Mouse (Mus musculus) lung, postnatal 0 days (tissue): ENCODE measurements around the gene Gm45713. TPM values are rescaled to one million over a fixed set of nuclear protein-coding genes. Genes with fewer than 3 reads are reported as not detected.

Source experiments
- ATAC-seq: fragments of 200-750 bp; cut with Nextera tagmentation; 2 replicates; pipeline ENCODE4 v1.8.0; 2017; ENCODE audit warnings: moderate library complexity
- DNase-seq: peaks from one replicate; pipeline ENCODE4 v3.0.0-alpha.2; 2016; ENCODE audit warnings: low spot score
- H3K27ac ChIP-seq: fragments of 300-500 bp; sonication (generic); 2 replicates; pipeline ENCODE4 v1.5.1; 2014; ENCODE audit warnings: antibody characterized with exemption, mild to moderate bottlenecking, low read length, mixed read lengths
- H3K27me3 ChIP-seq: fragments of 300-500 bp; sonication (generic); replicated peaks from 2 replicates; pipeline ENCODE4 v1.6.1; 2014; ENCODE audit warnings: low read length, mixed read lengths; ENCODE audit not compliant: insufficient read depth
- H3K36me3 ChIP-seq: fragments of 300-500 bp; sonication (generic); 2 replicates; pipeline ENCODE4 v1.6.1; 2014; ENCODE audit warnings: low read length, mixed read lengths; ENCODE audit not compliant: insufficient read depth
- H3K4me1 ChIP-seq: fragments of 300-500 bp; sonication (generic); 2 replicates; pipeline ENCODE4 v1.6.1; 2014; ENCODE audit warnings: antibody characterized with exemption, low read depth, low read length, mixed read lengths; ENCODE audit not compliant: insufficient read depth
- H3K4me2 ChIP-seq: fragments of 300-500 bp; sonication (generic); replicated peaks from 2 replicates; pipeline ENCODE4 v1.6.1; 2014; ENCODE audit warnings: low read depth, mild to moderate bottlenecking, low read length, moderate library complexity, mixed read lengths
- H3K4me3 ChIP-seq: fragments of 300-500 bp; sonication (generic); 2 replicates; pipeline ENCODE4 v1.5.1; 2014; ENCODE audit warnings: low read depth, low read length
- H3K9ac ChIP-seq: fragments of 300-500 bp; sonication (generic); replicated peaks from 2 replicates; pipeline ENCODE4 v1.6.1; 2014; ENCODE audit warnings: low read depth, mild to moderate bottlenecking
- H3K9me3 ChIP-seq: fragments of 300-500 bp; sonication (generic); 2 replicates; pipeline ENCODE4 v1.6.1; 2016; ENCODE audit warnings: low read length, mixed read lengths
- CTCF ChIP-seq: IDR thresholded peaks from 2 replicates; pipeline ENCODE4 v1.5.1; 2016; ENCODE audit warnings: antibody characterized with exemption, mild to moderate bottlenecking
- EP300 ChIP-seq: IDR thresholded peaks from 2 replicates; pipeline ENCODE4 v1.6.1; 2016; ENCODE audit warnings: antibody characterized with exemption, mild to moderate bottlenecking, control low read depth
- WGBS: fragments of 180-500 bp; shearing (Covaris S2); extraction: QIAGEN DNeasy Blood & Tissue Kit; methylation state at CpG from one replicate; pipeline ENCODE4 v1.1.7; 2014; 5-methylcytosine and 5-hydroxymethylcytosine counted together
- polyA plus RNA-seq: library from polyadenylated mRNA; unstranded; fragments of >200 nt; fragmentation: Nextera tagmentation; extraction: Ambion mirVana; gene quantifications from 2 replicates; pipeline ENCODE4 v1.2.1, GENCODE M21; 2015

The Gm45713 gene
- polyA plus RNA-seq, 1 experiment from 2014 or later: 0.62 TPM

- TF ChIP-seq CTCF: no peak
- no peak for TF ChIP-seq EP300
- Histone ChIP-seq H3K27ac (no peak overlapping the region), H3K4me2 (no peak overlapping the region), H3K4me1 (no peaks in the 10 kb centered on the region), H3K9ac (no peak overlapping the region), H3K36me3 (0 out of 2 replicates have a peak, but pooled peaks cover 12% of the 10 kb centered on the region), H3K27me3 (no peaks in the 10 kb centered on the region), H3K4me3 (no peak overlapping the region), H3K9me3 (no peaks in the 10 kb centered on the region)
- WGBS: 78% methylated on average over 13 of the region's 13 CpGs
- no peak for DNase-seq
- no peak for ATAC-seq
Observed at GRCm38 (mm10) chr7:45144368-45145174, 8.5 kb upstream of the Gm45713 start.

GRCm38 (mm10) chr7:45141914-45142313 is 5.9 kb upstream of the Gm45713 start:
- no peak overlapping the region for H3K9ac ChIP-seq
- no peak overlapping the region for H3K4me3 ChIP-seq
- ATAC-seq (no peak), DNase-seq (no peak)
- H3K27ac ChIP-seq: no peak overlapping the region
- no peak overlapping the region for H3K4me2 ChIP-seq
- no peaks in the 10 kb centered on the region for H3K9me3 ChIP-seq
- no peaks in the 10 kb centered on the region for H3K27me3 ChIP-seq
- no peaks in the 10 kb centered on the region for H3K4me1 ChIP-seq
- WGBS: 89% methylated on average over 5 of the region's 5 CpGs
- no peak for TF ChIP-seq EP300
- TF ChIP-seq CTCF: no peak
- 0 out of 2 replicates have a peak, but pooled peaks cover 12% of the 10 kb centered on the region for H3K36me3 ChIP-seq

GRCm38 (mm10) chr7:45141319-45141718 is 5.3 kb upstream of the Gm45713 start:
- Histone ChIP-seq H3K9me3 (no peaks in the 10 kb centered on the region), H3K4me1 (no peaks in the 10 kb centered on the region), H3K27me3 (no peaks in the 10 kb centered on the region), H3K9ac (no peak overlapping the region), H3K27ac (no peak overlapping the region), H3K36me3 (0 out of 2 replicates have a peak, but pooled peaks cover 12% of the 10 kb centered on the region), H3K4me2 (no peak overlapping the region), H3K4me3 (no peak overlapping the region)
- WGBS: 82% methylated on average over 3 of the region's 3 CpGs
- ATAC-seq: no peak
- TF ChIP-seq EP300: no peak
- no peak for DNase-seq

GRCm38 (mm10) chr7:45139904-45140723 is 4.1 kb upstream of the Gm45713 start:
- no peak for ATAC-seq
- DNase-seq: no peak
- no peak overlapping the region for H3K27ac ChIP-seq
- H3K27me3 ChIP-seq: no peaks in the 10 kb centered on the region
- no peaks in the 10 kb centered on the region for H3K9me3 ChIP-seq
- H3K9ac ChIP-seq: no peak overlapping the region
- no peak overlapping the region for H3K4me3 ChIP-seq
- H3K4me1 ChIP-seq: peaks cover 4% of the 10 kb centered on the region; the same call in 1 of the 2 replicates
- TF ChIP-seq EP300: no peak
- no peak for TF ChIP-seq CTCF
- H3K4me2 ChIP-seq: no peak overlapping the region
- H3K36me3 ChIP-seq: 0 out of 2 replicates have a peak, but pooled peaks cover under 1% of the 10 kb centered on the region
- 64% methylated on average over 8 of the region's 8 CpGs for whole genome bisulfite sequencing

GRCm38 (mm10) chr7:45138403-45138802 is 2.4 kb upstream of the Gm45713 start:
- no peak for DNase-seq
- TF ChIP-seq CTCF (no peak), EP300 (no peak)
- H3K9me3 ChIP-seq: no peaks in the 10 kb centered on the region
- no peak overlapping the region for H3K4me2 ChIP-seq
- H3K4me3 ChIP-seq: no peak overlapping the region
- H3K27me3 ChIP-seq: no peaks in the 10 kb centered on the region
- H3K4me1 ChIP-seq: peaks cover 4% of the 10 kb centered on the region; the same call in 1 of the 2 replicates
- ATAC-seq: no peak
- H3K36me3 ChIP-seq: no peaks in the 10 kb centered on the region
- 83% methylated on average over 1 of the region's 1 CpGs for WGBS
- no peak overlapping the region for H3K9ac ChIP-seq
- no peak overlapping the region for H3K27ac ChIP-seq
